Mouse (Mus musculus) retina, adult 2 months (tissue): ENCODE data around the gene Unc5c.

Experiments used
- DNase-seq: peaks from one replicate; pipeline ENCODE4 v3.0.0-alpha.2; 2012; ENCODE audit warnings: low read depth, low spot score

Gene Unc5c

DNA sequence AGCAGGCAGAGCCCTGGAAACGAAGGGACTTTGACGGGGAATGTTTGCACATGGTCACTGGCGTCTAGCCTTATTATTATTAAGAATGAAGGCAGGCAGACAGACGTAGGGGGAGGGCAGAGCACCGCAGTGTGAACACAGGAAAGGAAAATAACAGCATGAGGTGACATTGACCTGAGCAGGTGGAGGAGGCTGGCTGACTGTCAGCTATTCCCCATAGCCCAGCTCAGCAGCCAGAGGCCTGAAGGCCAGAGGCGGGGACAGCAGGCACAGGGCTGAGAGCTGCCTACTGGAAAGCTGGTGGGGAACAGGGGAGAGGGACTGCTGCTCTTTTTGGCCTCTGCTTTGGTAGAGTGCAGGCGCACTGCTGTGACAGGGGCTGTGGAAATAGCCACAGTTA lies 345.9 kb downstream of the Unc5c start:
- no peak for DNase-seq

DNA sequence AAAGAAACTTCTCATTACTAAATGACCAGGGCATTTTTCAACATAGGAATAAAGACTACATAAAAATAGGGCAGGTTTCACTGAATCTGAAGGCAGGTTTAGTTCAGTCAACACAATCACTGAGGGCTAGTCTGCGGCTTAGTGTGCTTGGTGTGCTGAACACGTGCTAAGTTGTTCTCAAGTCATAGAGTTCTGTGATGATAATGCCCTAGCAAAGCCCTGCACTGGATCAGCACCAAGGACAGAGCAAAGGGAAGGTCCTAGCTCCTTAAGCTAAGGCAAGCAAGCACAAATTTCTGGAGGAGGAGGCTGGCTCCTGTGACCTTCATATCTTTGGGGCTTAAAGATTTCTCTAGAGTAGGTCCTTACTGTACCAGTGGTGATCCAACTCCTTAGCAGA lies 346.3 kb downstream of the Unc5c start:
- no peak for DNase-seq

DNA sequence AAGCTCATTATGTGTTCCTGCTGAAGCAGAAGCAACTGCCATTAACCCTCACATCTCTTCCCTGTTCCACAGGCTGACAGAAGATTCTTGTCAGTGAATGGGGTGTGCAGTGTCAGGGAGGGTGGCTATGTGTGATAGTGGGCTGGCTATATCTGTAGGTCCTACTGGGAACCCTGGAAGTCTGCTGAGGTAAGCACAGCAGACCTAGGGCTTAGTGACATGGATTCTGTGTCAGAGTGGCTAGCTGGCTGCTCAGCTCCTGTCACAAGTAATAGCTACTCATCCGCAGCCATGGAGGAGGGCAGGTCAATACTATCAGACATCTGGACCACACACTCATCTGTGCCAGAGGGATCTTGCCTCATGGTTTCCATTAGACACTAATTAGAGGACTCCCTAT lies 349.8 kb downstream of the Unc5c start:
- DNase-seq = no peak

DNA sequence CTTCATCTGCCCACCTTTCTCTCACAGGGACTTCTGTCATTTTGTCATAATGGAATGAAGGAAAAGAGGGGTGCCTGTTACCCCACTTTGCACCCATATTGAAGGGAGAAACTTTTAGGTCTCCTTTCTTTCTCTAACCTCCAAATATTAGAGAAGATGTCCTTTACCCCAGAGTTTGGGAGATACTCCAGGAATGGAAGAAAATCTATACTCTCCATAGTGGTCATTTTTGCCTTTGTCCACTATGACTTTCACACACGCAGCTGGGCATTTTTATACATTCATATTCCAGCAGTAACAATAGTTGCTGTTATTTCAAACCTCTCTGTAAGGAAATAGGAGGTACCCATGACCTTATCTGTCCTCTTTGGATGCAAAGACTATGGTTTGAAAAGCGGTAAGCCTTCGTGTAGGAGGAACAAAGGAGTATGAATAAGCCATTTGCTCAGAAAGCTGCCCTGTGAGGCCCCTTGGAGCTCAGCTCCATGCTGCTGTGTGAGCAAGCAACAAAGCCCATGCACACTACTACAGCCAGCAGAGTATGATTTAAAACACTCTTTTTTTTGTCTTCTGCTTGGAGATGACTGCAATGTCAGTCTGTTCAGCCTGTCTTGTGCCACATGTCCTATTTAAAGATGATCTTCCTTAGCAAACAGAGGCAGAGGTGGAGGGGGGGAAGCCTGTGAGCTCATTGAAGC lies 353.7 kb downstream of the Unc5c start:
- no peak for DNase-seq

- DNase-seq = no peak
Observed at GRCm38 (mm10) chr3:141819331-141819941, 354.4 kb downstream of the Unc5c start.

DNA sequence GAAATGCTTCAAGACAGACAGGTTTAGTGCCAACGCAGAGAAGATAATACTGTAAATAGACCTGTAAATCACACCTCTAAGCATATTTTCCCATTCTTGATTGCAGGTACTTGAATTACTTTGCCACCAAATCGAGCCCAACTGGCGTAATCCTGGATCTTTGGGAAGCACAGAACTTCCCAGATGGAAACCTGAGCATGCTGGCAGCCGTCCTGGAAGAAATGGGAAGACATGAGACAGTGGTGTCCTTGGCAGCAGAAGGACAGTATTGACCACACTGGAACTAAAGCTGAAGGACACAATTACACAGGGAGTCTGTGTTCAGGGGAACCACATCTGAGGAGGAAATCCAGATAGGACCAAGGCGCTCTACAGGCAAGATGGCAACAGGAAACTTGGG lies 363.3 kb downstream of the Unc5c start:
- no peak for DNase-seq

DNA sequence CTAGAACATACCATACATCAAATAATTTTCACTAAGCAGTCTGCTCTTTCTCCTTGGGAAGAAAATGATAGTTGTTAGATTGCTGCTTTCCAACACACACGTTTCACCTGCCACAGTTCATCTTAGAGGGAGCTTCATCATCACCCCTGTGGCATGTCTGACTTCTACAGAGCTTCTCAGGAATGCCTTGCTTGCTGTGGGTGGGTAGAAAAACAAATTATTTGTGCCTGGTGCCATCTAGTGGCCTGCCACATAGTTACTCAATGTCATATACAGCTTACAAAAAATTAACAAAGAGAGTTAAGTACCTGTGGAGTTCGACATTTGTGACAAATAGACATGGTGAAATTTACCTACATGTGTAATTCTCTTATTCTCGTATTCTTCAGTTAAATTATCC lies 366.1 kb downstream of the Unc5c start:
- peak; percentile 25 for DNase-seq

DNA sequence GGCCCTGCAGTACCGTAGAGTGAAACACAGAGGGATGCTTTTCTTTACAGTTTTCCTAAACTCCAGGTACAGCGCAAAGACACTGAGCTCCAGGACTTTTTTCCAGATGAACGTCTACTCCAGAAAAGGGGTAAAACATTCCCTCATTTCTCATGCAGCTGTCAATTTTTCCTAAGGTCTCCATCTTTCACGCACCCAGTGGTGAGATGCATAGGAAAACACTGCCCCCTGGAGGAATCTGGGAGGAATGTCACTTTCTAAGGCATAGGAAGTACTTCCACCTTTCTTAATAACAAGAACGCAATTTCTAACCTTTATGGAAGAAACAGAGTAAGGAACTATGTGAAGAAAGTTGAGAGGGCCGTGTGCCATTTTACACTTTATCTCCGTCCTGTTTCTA lies 373.8 kb downstream of the Unc5c start:
- no peak for DNase-seq

- DNase-seq = no peak
Observed at GRCm38 (mm10) chr3:141849206-141849605, 384.2 kb downstream of the Unc5c start.

GRCm38 (mm10) chr3:141850141-141850540 lies 385.1 kb downstream of the Unc5c start:
- DNase-seq = no peak

- DNase-seq = no peak
Observed at GRCm38 (mm10) chr3:141854339-141854738, 389.3 kb downstream of the Unc5c start.

DNA sequence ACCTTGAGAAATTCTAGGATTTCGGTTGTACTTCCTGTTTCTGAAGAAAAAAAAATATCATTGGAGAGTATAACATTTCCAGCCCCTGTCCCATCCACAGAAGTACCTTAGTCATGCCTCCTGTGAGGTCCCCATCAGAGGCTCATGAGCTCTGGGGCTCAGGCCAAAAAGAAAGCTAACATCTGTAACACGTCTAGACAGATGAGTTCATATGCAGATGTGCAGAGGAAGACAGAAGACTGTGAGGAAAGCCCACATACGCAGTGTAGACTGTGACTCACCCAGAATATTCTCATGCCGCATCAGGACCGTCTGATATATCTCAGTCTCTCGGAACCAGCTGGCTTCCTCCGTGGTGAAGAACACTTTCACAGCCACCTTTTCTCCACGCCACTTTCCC lies 392.1 kb downstream of the Unc5c start:
- no peak for DNase-seq

GRCm38 (mm10) chr3:141862816-141863461 lies 397.9 kb downstream of the Unc5c start:
- peak; percentile 4 for DNase-seq

- no peak for DNase-seq
Observed at GRCm38 (mm10) chr3:141871805-141872204, 406.8 kb downstream of the Unc5c start.

DNA sequence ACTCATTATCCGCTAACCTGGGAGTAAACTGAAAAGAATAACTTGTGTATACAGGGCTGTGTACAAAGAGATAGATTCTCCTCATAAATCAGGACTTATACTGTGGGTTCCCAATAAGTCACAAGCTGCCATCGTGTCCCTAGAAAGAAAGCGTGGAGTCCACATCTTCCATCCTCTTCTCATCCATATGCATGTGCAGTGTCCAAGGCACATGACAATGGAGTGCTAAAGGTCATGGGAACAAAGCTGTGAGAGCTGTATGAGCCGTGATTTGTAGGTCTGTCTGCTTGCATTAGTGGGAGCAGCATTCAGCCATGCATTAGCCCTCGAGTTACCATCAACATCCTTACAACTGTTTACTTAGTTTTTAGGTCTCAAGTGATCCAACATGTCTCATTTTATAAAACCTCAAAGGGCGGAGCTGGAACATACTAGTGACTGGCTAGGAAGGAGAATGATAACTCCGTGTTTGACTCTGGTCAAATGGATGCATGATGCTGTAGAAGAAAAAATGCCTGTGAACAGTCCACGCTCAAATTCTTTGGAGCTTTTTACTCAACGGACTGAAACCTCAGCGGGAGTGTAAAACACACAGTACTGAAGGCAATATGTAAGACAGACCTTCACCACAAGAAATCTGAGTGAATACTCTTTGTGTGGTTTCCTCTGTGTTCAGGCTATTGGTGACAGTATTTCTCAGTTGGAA lies 407.5 kb downstream of the Unc5c start:
- no peak for DNase-seq

GRCm38 (mm10) chr3:141882496-141882895 lies 417.5 kb downstream of the Unc5c start:
- DNase-seq = no peak

DNA sequence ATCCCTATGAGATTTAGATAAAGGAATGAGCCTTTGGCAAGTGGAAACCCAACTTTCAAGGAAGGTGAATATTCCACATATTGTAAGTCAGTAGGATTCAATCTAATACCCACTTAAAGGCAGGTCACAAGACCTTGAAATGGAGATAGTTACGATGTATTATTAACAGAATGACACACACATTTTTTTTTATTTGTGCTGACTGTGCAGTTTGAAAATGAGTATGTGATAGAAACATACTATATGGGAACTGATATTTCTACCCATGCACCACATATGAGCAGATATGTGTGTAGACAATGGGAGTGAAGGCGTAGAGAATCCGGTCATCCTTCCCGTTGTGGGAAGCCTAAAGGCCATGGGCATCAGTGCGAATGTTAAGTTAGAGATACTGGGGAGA lies 419.2 kb downstream of the Unc5c start:
- no peak for DNase-seq
